Mouse (Mus musculus) liver, adult 10 weeks (tissue): ENCODE measurements around the gene Bbs12. TPM values are rescaled to one million over a fixed set of nuclear protein-coding genes. Genes with fewer than 3 reads are reported as not detected.

Experiments used
- polyA plus RNA-seq: library from polyadenylated mRNA; stranded (reverse); fragments of 350-450 nt; fragmentation: Illumina TruSeq; extraction: RNeasy Lipid Tissue Mini Kit (QIAGEN cat#74804); gene quantifications from one replicate; pipeline ENCODE4 v1.2.3, GENCODE M21; 2014; ENCODE audit warnings: low read depth, low replicate concordance

Bbs12 gene
- polyA plus RNA-seq: 0.72 TPM

GRCm38 (mm10) chr3:37312370-37312941 lies at the start of gene Bbs12, which contains the start of gene Cetn4:
TSS of gene Bbs12 (plus strand) at chr3:37312554.
TSS of gene Cetn4 (minus strand) at chr3:37312708.

GRCm38 (mm10) chr3:37348221-37349165 lies 36.1 kb downstream of the Bbs12 start, which contains the start of gene Fgf2:
TSS of gene Fgf2 (plus strand) at chr3:37348346.

Other genes starting within 250 kb of the Bbs12 start
- not detected for gene Adad1, start 249.0 kb upstream of the Bbs12 start, polyA plus RNA-seq
- gene Il2, start 186.6 kb upstream of the Bbs12 start, polyA plus RNA-seq: not detected
- gene Il21, start 79.9 kb upstream of the Bbs12 start, polyA plus RNA-seq: not detected
- gene Cetn4, start 154 bp downstream of the Bbs12 start, polyA plus RNA-seq: 1.7 TPM
- gene Fgf2, start 35.8 kb downstream of the Bbs12 start, polyA plus RNA-seq: 0.72 TPM
- 6.9 TPM for gene Spata5, start 107.3 kb downstream of the Bbs12 start, polyA plus RNA-seq
- 4.0 TPM for gene Nudt6, start 107.7 kb downstream of the Bbs12 start, polyA plus RNA-seq